Mouse (Mus musculus) midbrain, embryonic 10.5 days (tissue): ENCODE results near the gene Sod3. TPM values are rescaled to one million over a fixed set of nuclear protein-coding genes. Genes with fewer than 3 reads are reported as not detected.

ENCODE experiments used
- DNase-seq: peaks from one replicate; pipeline ENCODE4 v3.0.0-alpha.2; 2017; ENCODE audit warnings: low spot score
- H3K27ac ChIP-seq: fragments of 300-500 bp; sonication (generic); replicated peaks from 2 replicates; pipeline ENCODE4 v1.5.1; 2016; ENCODE audit warnings: mild to moderate bottlenecking
- H3K27me3 ChIP-seq: fragments of 300-500 bp; sonication (generic); 2 replicates; pipeline ENCODE4 v1.6.1; 2016; ENCODE audit warnings: low read depth, mild to moderate bottlenecking; ENCODE audit not compliant: poor library complexity, severe bottlenecking
- H3K36me3 ChIP-seq: fragments of 300-500 bp; sonication (generic); 2 replicates; pipeline ENCODE4 v1.6.1; 2016; ENCODE audit warnings: mild to moderate bottlenecking, moderate library complexity
- H3K4me1 ChIP-seq: fragments of 300-500 bp; sonication (generic); 2 replicates; pipeline ENCODE4 v1.6.1; 2016
- H3K4me3 ChIP-seq: fragments of 300-500 bp; sonication (generic); 2 replicates; pipeline ENCODE4 v1.5.1; 2016; ENCODE audit warnings: mild to moderate bottlenecking, moderate library complexity
- H3K9me3 ChIP-seq: fragments of 300-500 bp; sonication (generic); replicated peaks from 2 replicates; pipeline ENCODE4 v1.6.1; 2016; ENCODE audit warnings: mild to moderate bottlenecking
- WGBS: fragments of 180-500 bp; shearing (Covaris S2); methylation state at CpG from one replicate; pipeline ENCODE4 v1.1.7; 2016; 5-methylcytosine and 5-hydroxymethylcytosine counted together
- polyA plus RNA-seq: library from polyadenylated mRNA; unstranded; fragments of >200 nt; fragmentation: Nextera tagmentation; extraction: Ambion mirVana; gene quantifications from 2 replicates; pipeline ENCODE4 v1.2.1, GENCODE M21; 2016

Gene Sod3
- polyA plus RNA-seq, result 0.90 and 0.97 TPM in 2 replicates

GRCm38 (mm10) chr5:52363468-52364150 lies at the start of gene Sod3:
Gene Sod3 (plus strand): TSS chr5:52363791.
- peaks cover 35% of the 10 kb centered on the region for H3K4me1 ChIP-seq
- no peaks in the 10 kb centered on the region for H3K36me3 ChIP-seq
- peaks cover 16% of the 10 kb centered on the region for H3K27me3 ChIP-seq
- no peaks in the 10 kb centered on the region for H3K9me3 ChIP-seq
- WGBS, result 21% methylated on average over 11 of the region's 11 CpGs
- peak; percentile 28 for DNase-seq
- no peak within 1 kb of the TSS for H3K4me3 ChIP-seq
- H3K27ac ChIP-seq, result 0 out of 2 replicates have a peak within 1 kb of the TSS, but pooled peaks have one; percentile 46

- Histone ChIP-seq H3K27ac (no peak overlapping the region), H3K4me1 (no peaks in the 10 kb centered on the region), H3K27me3 (no peaks in the 10 kb centered on the region), H3K9me3 (no peaks in the 10 kb centered on the region), H3K36me3 (no peaks in the 10 kb centered on the region), H3K4me3 (no peak overlapping the region)
- WGBS, result 91% methylated on average over 7 of the region's 7 CpGs
- DNase-seq, result no peak
Observed at GRCm38 (mm10) chr5:52316926-52317325, 46.7 kb upstream of the Sod3 start.

DNA sequence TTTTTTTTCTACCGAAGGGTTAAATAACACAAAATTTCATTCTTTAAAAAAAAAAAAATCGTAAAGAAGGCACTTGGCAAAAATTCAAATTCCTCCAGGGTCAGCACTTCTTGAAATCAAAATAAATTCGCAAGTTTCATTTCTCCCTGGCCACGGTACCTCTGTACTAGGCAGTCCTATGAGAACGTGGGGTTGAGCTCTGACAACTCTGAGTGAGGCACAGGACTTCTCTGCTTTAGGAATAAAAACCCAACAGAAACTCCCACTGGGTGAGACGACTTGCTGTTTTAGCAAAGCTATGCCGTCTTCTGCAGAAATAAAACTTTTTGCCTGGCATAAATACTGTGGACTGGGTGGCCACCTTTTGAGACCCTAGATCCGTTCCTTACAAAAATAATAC lies 44.1 kb upstream of the Sod3 start:
- Histone ChIP-seq H3K4me3 (no peak overlapping the region), H3K4me1 (no peaks in the 10 kb centered on the region), H3K36me3 (no peaks in the 10 kb centered on the region), H3K9me3 (no peaks in the 10 kb centered on the region), H3K27me3 (no peaks in the 10 kb centered on the region), H3K27ac (no peak overlapping the region)
- no peak for DNase-seq
- WGBS, result 88% methylated on average over 8 of the region's 8 CpGs

- Histone ChIP-seq H3K36me3 (no peaks in the 10 kb centered on the region), H3K27ac (no peak overlapping the region), H3K4me3 (no peak overlapping the region), H3K9me3 (no peaks in the 10 kb centered on the region), H3K27me3 (no peaks in the 10 kb centered on the region), H3K4me1 (peaks cover 7% of the 10 kb centered on the region)
- no peak for DNase-seq
- WGBS, result 43% methylated on average over 8 of the region's 8 CpGs
Observed at GRCm38 (mm10) chr5:52332120-52332519, 31.5 kb upstream of the Sod3 start.

DNA sequence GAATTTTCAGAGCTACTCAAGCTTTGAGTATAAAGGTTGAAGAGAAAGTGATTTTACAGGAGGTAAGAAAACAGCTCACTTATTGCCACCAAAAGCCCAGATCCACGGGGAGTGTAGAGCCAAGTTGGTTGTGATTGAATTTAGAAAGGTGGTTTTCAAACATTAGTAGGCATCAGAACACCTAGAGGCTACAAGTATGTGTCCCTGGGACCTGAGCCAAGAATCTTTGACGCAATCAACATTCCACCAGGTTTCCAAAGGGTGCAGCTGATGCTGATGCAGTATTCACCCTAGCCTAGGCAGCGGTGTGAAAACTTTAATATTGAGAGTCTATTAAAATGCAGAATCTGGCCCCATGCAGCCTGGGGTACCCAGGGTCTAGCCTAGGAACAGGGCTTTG lies 28.0 kb upstream of the Sod3 start:
- no peak overlapping the region for H3K27ac ChIP-seq
- 85% methylated on average over 3 of the region's 3 CpGs for WGBS
- H3K27me3 ChIP-seq, result no peaks in the 10 kb centered on the region
- no peaks in the 10 kb centered on the region for H3K36me3 ChIP-seq
- peaks cover 7% of the 10 kb centered on the region for H3K4me1 ChIP-seq
- no peak for DNase-seq
- no peaks in the 10 kb centered on the region for H3K9me3 ChIP-seq
- no peak overlapping the region for H3K4me3 ChIP-seq

GRCm38 (mm10) chr5:52339134-52339533 lies 24.5 kb upstream of the Sod3 start:
- H3K4me1 ChIP-seq, result no peaks in the 10 kb centered on the region
- H3K27ac ChIP-seq, result no peak overlapping the region
- no peak for DNase-seq
- 88% methylated on average over 2 of the region's 2 CpGs for WGBS
- H3K36me3 ChIP-seq, result no peaks in the 10 kb centered on the region
- H3K4me3 ChIP-seq, result no peak overlapping the region
- no peaks in the 10 kb centered on the region for H3K27me3 ChIP-seq
- no peaks in the 10 kb centered on the region for H3K9me3 ChIP-seq

DNA sequence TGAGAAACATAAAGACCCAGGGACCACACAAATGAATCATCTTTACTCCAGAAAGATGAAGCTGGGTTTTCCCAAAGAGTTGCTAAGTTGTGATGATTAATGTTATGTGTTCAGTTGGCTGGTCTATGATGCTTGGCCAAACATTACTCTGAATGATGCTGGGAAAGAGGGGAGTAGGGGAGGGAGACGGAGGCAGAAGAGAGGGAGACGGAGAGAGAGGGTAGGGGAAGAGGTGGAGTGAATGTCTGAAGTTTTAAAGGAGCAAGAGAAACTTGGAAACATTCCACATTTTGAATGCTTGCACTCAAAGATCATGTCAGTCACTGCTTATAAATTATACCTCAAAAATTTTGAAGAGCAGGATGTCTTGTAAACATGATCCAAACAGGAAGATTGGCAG lies 16.7 kb upstream of the Sod3 start:
- H3K4me1 ChIP-seq, result no peaks in the 10 kb centered on the region
- 93% methylated on average over 2 of the region's 2 CpGs for WGBS
- no peaks in the 10 kb centered on the region for H3K27me3 ChIP-seq
- no peak for DNase-seq
- H3K36me3 ChIP-seq, result no peaks in the 10 kb centered on the region
- no peak overlapping the region for H3K27ac ChIP-seq
- no peak overlapping the region for H3K4me3 ChIP-seq
- no peaks in the 10 kb centered on the region for H3K9me3 ChIP-seq

GRCm38 (mm10) chr5:52350451-52350850 lies 13.1 kb upstream of the Sod3 start:
- Histone ChIP-seq H3K36me3 (no peaks in the 10 kb centered on the region), H3K4me3 (no peak overlapping the region), H3K9me3 (no peaks in the 10 kb centered on the region), H3K27ac (no peak overlapping the region), H3K4me1 (no peaks in the 10 kb centered on the region), H3K27me3 (no peaks in the 10 kb centered on the region)
- WGBS, result 91% methylated on average over 2 of the region's 2 CpGs
- DNase-seq, result no peak

- no peak overlapping the region for H3K4me3 ChIP-seq
- no peaks in the 10 kb centered on the region for H3K9me3 ChIP-seq
- no peak for DNase-seq
- H3K27me3 ChIP-seq, result no peaks in the 10 kb centered on the region
- H3K4me1 ChIP-seq, result no peaks in the 10 kb centered on the region
- WGBS, result 92% methylated on average over 2 of the region's 2 CpGs
- H3K27ac ChIP-seq, result no peak overlapping the region
- no peaks in the 10 kb centered on the region for H3K36me3 ChIP-seq
Observed at GRCm38 (mm10) chr5:52351561-52351960, 12.0 kb upstream of the Sod3 start.

GRCm38 (mm10) chr5:52352730-52353129 lies 10.9 kb upstream of the Sod3 start:
- no peaks in the 10 kb centered on the region for H3K27me3 ChIP-seq
- H3K4me1 ChIP-seq, result no peaks in the 10 kb centered on the region
- no peaks in the 10 kb centered on the region for H3K9me3 ChIP-seq
- DNase-seq, result no peak
- no peak overlapping the region for H3K27ac ChIP-seq
- H3K36me3 ChIP-seq, result no peaks in the 10 kb centered on the region
- H3K4me3 ChIP-seq, result no peak overlapping the region
- WGBS, result 85% methylated on average over 5 of the region's 5 CpGs

GRCm38 (mm10) chr5:52354441-52354840 lies 9.2 kb upstream of the Sod3 start:
- 89% methylated on average over 4 of the region's 4 CpGs for whole genome bisulfite sequencing

DNA sequence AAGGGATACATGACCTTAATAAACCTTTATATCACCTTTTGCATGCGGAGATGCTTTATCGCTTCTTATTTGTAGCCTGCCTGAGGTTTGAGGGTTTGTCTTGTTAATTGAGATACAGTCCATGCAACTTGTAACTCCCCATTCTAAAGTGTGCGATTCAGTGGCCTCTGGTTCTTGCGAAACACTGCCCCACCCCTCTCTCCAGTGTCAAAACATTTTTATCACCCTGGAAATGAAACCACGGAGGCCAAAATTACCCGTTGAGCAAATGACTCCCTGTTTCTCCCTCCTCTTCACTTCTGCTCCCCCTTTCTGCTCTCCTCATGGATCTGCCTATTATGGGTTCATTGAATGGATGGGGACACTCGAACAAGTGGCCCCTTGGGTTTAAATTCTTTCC lies 8.0 kb upstream of the Sod3 start:
- Histone ChIP-seq H3K4me3 (no peak overlapping the region), H3K27ac (no peak overlapping the region), H3K9me3 (no peaks in the 10 kb centered on the region), H3K4me1 (peaks cover 6% of the 10 kb centered on the region), H3K36me3 (no peaks in the 10 kb centered on the region), H3K27me3 (no peaks in the 10 kb centered on the region)
- no peak for DNase-seq
- 91% methylated on average over 7 of the region's 7 CpGs for WGBS

More at GRCm38 (mm10) chr5:52354441-52354840, 9.2 kb upstream of the Sod3 start:
- no peak overlapping the region for H3K27ac ChIP-seq
- no peaks in the 10 kb centered on the region for H3K36me3 ChIP-seq
- H3K4me1 ChIP-seq, result no peaks in the 10 kb centered on the region
- no peak for DNase-seq
- H3K27me3 ChIP-seq, result no peaks in the 10 kb centered on the region
- H3K4me3 ChIP-seq, result no peak overlapping the region
- no peaks in the 10 kb centered on the region for H3K9me3 ChIP-seq

GRCm38 (mm10) chr5:52357175-52357754 lies 6.3 kb upstream of the Sod3 start:
- peaks cover 10% of the 10 kb centered on the region for H3K4me1 ChIP-seq
- DNase-seq, result no peak
- WGBS, result 80% methylated on average over 9 of the region's 9 CpGs
- no peak overlapping the region for H3K27ac ChIP-seq
- H3K9me3 ChIP-seq, result no peaks in the 10 kb centered on the region
- no peaks in the 10 kb centered on the region for H3K36me3 ChIP-seq
- H3K4me3 ChIP-seq, result no peak overlapping the region
- H3K27me3 ChIP-seq, result no peaks in the 10 kb centered on the region
